Mouse (Mus musculus): ENCODE data around the gene Plcxd2.

Gene Plcxd2

GRCm38 (mm10) chr16:45986236-45986635 lies 23.8 kb downstream of the Plcxd2 start:
- no peak for DNase-seq (ENCODE audit: low spot score)

GRCm38 (mm10) chr16:45984610-45985606 lies 25.1 kb downstream of the Plcxd2 start:
- peak; percentile 41 for DNase-seq (ENCODE audit: low spot score)

- DNase-seq (ENCODE audit: low spot score), result no peak
These were observed 33.8 kb downstream of the Plcxd2 start for GRCm38 (mm10) chr16:45976251-45976650.

GRCm38 (mm10) chr16:45973959-45974686 lies 35.9 kb downstream of the Plcxd2 start:
- no peak for DNase-seq (ENCODE audit: low spot score)

- no peak for DNase-seq (ENCODE audit: low spot score)
These were observed 39.8 kb downstream of the Plcxd2 start for GRCm38 (mm10) chr16:45970187-45970586.

- DNase-seq (ENCODE audit: low spot score), result no peak
These were observed 41.3 kb downstream of the Plcxd2 start for GRCm38 (mm10) chr16:45968716-45969115.

GRCm38 (mm10) chr16:45967471-45967870 lies 42.5 kb downstream of the Plcxd2 start:
- peak; percentile 86 for DNase-seq (ENCODE audit: low spot score)

GRCm38 (mm10) chr16:45966604-45967003 lies 43.4 kb downstream of the Plcxd2 start:
- DNase-seq (ENCODE audit: low spot score), result no peak

GRCm38 (mm10) chr16:45964777-45965176 lies 45.2 kb downstream of the Plcxd2 start:
- no peak for DNase-seq (ENCODE audit: low spot score)

GRCm38 (mm10) chr16:45963837-45964236 lies 46.2 kb downstream of the Plcxd2 start:
- DNase-seq (ENCODE audit: low spot score), result no peak

GRCm38 (mm10) chr16:45963088-45963487 lies 46.9 kb downstream of the Plcxd2 start:
- no peak for DNase-seq (ENCODE audit: low spot score)

- no peak for DNase-seq (ENCODE audit: low spot score)
These were observed 49.0 kb downstream of the Plcxd2 start for GRCm38 (mm10) chr16:45960978-45961377.

- DNase-seq (ENCODE audit: low spot score), result no peak
These were observed 53.5 kb downstream of the Plcxd2 start for GRCm38 (mm10) chr16:45956390-45956950.

- no peak for DNase-seq (ENCODE audit: low spot score)
These were observed 56.6 kb downstream of the Plcxd2 start, which contains the start of gene Phldb2 for GRCm38 (mm10) chr16:45953394-45953793. TSS of gene Phldb2 (minus strand) at chr16:45953598.

- DNase-seq (ENCODE audit: low spot score), result no peak
These were observed 57.5 kb downstream of the Plcxd2 start for GRCm38 (mm10) chr16:45952501-45952900.

- DNase-seq (ENCODE audit: low spot score), result no peak
These were observed 58.0 kb downstream of the Plcxd2 start for GRCm38 (mm10) chr16:45952035-45952434.

GRCm38 (mm10) chr16:45946335-45946734 lies 63.7 kb downstream of the Plcxd2 start:
- DNase-seq (ENCODE audit: low spot score), result no peak

GRCm38 (mm10) chr16:45945649-45946048 lies 64.4 kb downstream of the Plcxd2 start:
- no peak for DNase-seq (ENCODE audit: low spot score)

- DNase-seq (ENCODE audit: low spot score), result no peak
These were observed 64.8 kb downstream of the Plcxd2 start for GRCm38 (mm10) chr16:45945174-45945631.

- DNase-seq (ENCODE audit: low spot score), result no peak
These were observed 67.7 kb downstream of the Plcxd2 start for GRCm38 (mm10) chr16:45942169-45942891.

- DNase-seq (ENCODE audit: low spot score), result no peak
These were observed 69.3 kb downstream of the Plcxd2 start for GRCm38 (mm10) chr16:45940701-45941100.

- no peak for DNase-seq (ENCODE audit: low spot score)
These were observed 70.6 kb downstream of the Plcxd2 start for GRCm38 (mm10) chr16:45939436-45939835.
